ENCODE assay signal across 8 mouse cellular contexts in genomic region chr4:129819712-129820336, GRCm38 (mm10). TPM values are rescaled to one million over a fixed set of nuclear protein-coding genes. Genes with fewer than 3 reads are reported as not detected.
DNase-seq lines count a peak whose midpoint lies in the region; TF ChIP-seq lines count a peak whose summit lies in the region.

No protein-coding gene starts in this region.

- no peaks in the 10 kb centered on the region for H3K27me3 ChIP-seq in megakaryocyte, embryonic 14.5 days (replicated peaks)

- H3K27ac ChIP-seq in gastrocnemius, adult 2 months = peak overlapping the region; percentile 99

- intact Hi-C loops in gastrocnemius, adult 2 months (cut with DNase I) = loop anchor here (5.0 kb wide), 2 partner anchors 38 to 78 kb away; partner anchors contain the start of gene Khdrbs1

- DNase-seq in WW6 (ENCODE audit: low read depth, low spot score) = peak; percentile 93
- DNase-seq in cerebellum, postnatal 4 days (ENCODE audit: low spot score in 2 of 2) = peak; percentile 79 to 90
- peak; percentile 99 for DNase-seq in gastrocnemius, adult 2 months
- DNase-seq in hindlimb bud, embryonic 11.5 days (ENCODE audit: extremely low spot score, low read depth, low spot score) = peak; percentile 80
- peak; percentile 74 to 95 for DNase-seq in left cerebral cortex, adult 8-10 months (ENCODE audit: low spot score in 2 of 2)
- DNase-seq in right cerebral cortex, postnatal 10 days (ENCODE audit: low spot score in 2 of 2) = peak; percentile 95 to 96
- DNase-seq in urinary bladder, postnatal 25 days (ENCODE audit: low spot score) = peak; percentile 94

- H3K9me3 ChIP-seq in megakaryocyte, embryonic 14.5 days = no peaks in the 10 kb centered on the region

- peak overlapping the region; percentile 83 for H3K4me3 ChIP-seq in gastrocnemius, adult 2 months
- H3K4me3 ChIP-seq in megakaryocyte, embryonic 14.5 days (replicated peaks) = peak overlapping the region; percentile 97

- peaks cover 20% of the 10 kb centered on the region for H3K36me3 ChIP-seq in megakaryocyte, embryonic 14.5 days (replicated peaks; ENCODE audit: low read length)

- peaks cover 44% of the 10 kb centered on the region for H3K4me1 ChIP-seq in megakaryocyte, embryonic 14.5 days

- TF ChIP-seq CTCF in gastrocnemius, adult 2 months (IDR thresholded peaks at IDR 0.05) = peak; percentile 63

RNA-seq across cellular contexts. Expression of gene Ptp4a2, which starts 8.8 kb away (rescaled TPM):
- total RNA-seq in gastrocnemius, adult 2 months (2021) = 100 to 1,000 TPM; 569 to 658 TPM
- 100 to 1,000 TPM; 128 to 154 (median 142) TPM for total RNA-seq in left cerebral cortex, adult 8-10 months (2022)
- polyA plus RNA-seq in megakaryocyte, embryonic 14.5 days (2012; ENCODE audit: insufficient read depth, low replicate concordance) = 14.5 and 30.1 TPM in 2 replicates

Comparison
In these comparisons a context has a peak if more than half of its experiments do, and no peak if none do; other contexts are left out.
1. Peak in every context shown above with its lines: DNase-seq, H3K4me3 ChIP-seq and H3K27ac ChIP-seq.